Mouse (Mus musculus): ENCODE data around the gene Lrrk1.

DNA sequence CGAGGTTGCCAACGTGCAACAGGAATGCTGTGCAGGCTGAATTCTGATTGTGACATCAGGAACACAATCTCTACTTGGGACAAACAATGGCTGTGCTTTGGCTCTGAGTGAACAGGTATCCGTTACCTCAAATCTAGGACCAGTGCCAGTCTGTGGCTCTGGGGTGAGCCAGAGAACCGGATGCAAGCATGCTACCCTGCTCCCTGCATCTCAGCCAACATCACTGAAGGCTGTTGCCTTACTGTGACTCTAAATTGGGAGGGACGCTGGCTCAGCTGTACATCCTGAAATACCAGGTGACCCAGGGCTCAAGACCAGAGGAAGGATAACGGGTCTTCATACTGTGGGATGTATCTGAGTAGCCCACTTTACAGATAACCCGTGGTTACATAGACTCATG is 208.4 kb downstream of the Lrrk1 start:
- TF ChIP-seq CTCF (IDR thresholded peaks at IDR 0.05; ENCODE audit: low read depth) (no peak), EP300 (IDR thresholded peaks at IDR 0.05; ENCODE audit: low read depth) (no peak)

Measured in liver, postnatal 0 days (tissue).